Comparison of ENCODE assay signal across 8 mouse cellular contexts in the genomic region with DNA sequence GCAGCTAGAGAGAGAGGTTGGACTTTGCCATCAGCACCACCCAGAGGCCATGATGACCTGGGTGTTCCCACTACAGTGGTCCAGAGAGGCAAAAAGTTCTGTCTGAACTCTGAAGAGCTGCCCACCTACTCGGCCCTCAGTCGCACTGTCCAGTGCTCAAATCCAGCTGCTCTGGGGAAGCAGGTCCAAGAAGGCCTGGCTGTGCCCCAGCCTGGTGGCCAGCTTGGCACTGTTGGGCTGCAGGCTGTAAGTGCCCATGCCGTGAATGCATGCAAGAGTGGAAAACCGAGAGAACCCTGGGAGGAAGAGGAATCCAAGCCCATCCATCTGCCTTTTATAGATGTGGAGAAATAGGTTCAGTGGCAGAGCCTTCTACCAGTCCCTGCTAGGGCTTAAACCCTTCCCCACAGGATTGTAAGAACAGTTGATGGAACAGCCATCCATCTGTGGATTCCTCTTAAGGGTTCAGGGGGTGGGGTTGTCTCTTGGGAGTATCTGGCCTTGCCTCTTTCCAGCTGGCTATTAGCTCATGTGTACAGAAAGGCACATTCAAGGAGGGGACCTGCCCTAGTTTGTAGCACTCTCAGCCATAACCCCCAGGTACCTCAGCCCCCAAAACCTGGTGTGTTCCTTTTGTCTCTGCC. TPM values are rescaled to one million over a fixed set of nuclear protein-coding genes. Genes with fewer than 3 reads are reported as not detected.
DNase-seq lines count a peak whose midpoint lies in the region; ATAC-seq and TF ChIP-seq lines count a peak whose summit lies in the region.

No protein-coding gene starts in this region.

- no peaks in the 10 kb centered on the region for H3K9me3 ChIP-seq in hindbrain, embryonic 15.5 days
- H3K9me3 ChIP-seq in neural tube, embryonic 14.5 days (ENCODE audit: control insufficient read depth, low read length): no peaks in the 10 kb centered on the region

- no peak overlapping the region; the same call in 1 of the 2 replicates for H3K9ac ChIP-seq in hindbrain, embryonic 15.5 days
- H3K9ac ChIP-seq in neural tube, embryonic 14.5 days (replicated peaks; ENCODE audit: low read depth, low read length): peak overlapping the region; percentile 28; the same call in 1 of the 2 replicates

- H3K4me1 ChIP-seq in hindbrain, embryonic 15.5 days (replicated peaks): peaks cover 47% of the 10 kb centered on the region
- H3K4me1 ChIP-seq in neural tube, embryonic 14.5 days (ENCODE audit: control insufficient read depth, insufficient read depth, low read length): peaks cover 44% of the 10 kb centered on the region
- H3K4me1 ChIP-seq in cerebellum, adult 2 months (ENCODE audit: control insufficient read depth, insufficient read depth, low read length): peaks cover 45% of the 10 kb centered on the region

- H3K36me3 ChIP-seq in hindbrain, embryonic 15.5 days: no peaks in the 10 kb centered on the region
- H3K36me3 ChIP-seq in neural tube, embryonic 14.5 days (ENCODE audit: control insufficient read depth, insufficient read depth, low read length): no peaks in the 10 kb centered on the region

- no peak for ATAC-seq in hindbrain, embryonic 15.5 days (ENCODE audit: low FRiP score, low read depth)
- no peak; the same call in 1 of the 2 replicates for ATAC-seq in neural tube, embryonic 14.5 days (ENCODE audit: low read depth)

- H3K27me3 ChIP-seq in hindbrain, embryonic 15.5 days: 0 out of 2 replicates have a peak, but pooled peaks cover 2% of the 10 kb centered on the region
- no peaks in the 10 kb centered on the region for H3K27me3 ChIP-seq in neural tube, embryonic 14.5 days (ENCODE audit: control insufficient read depth, insufficient read depth, low read length)
- H3K27me3 ChIP-seq in cerebellum, adult 2 months (ENCODE audit: control insufficient read depth, insufficient read depth, low read length): no peaks in the 10 kb centered on the region

- DNase-seq in layer of hippocampus, adult 2 months (ENCODE audit: low spot score in 2 of 2): no peak
- no peak for DNase-seq in layer of hippocampus, postnatal 36 days
- peak; percentile 49 for DNase-seq in forelimb bud, embryonic 11.5 days (ENCODE audit: low read depth, low spot score)
- no peak for DNase-seq in cerebellum, adult 2 months
- no peak for DNase-seq in cerebellum, postnatal 25 days
- DNase-seq in layer of hippocampus, adult 11-12 months (ENCODE audit: low spot score): no peak

- H3K4me3 ChIP-seq in layer of hippocampus, adult 2 months: no peak overlapping the region
- no peak overlapping the region for H3K4me3 ChIP-seq in hindbrain, embryonic 15.5 days
- H3K4me3 ChIP-seq in neural tube, embryonic 14.5 days (ENCODE audit: low read depth, low read length): no peak overlapping the region
- H3K4me3 ChIP-seq in cerebellum, adult 2 months (replicated peaks; ENCODE audit: insufficient read depth, low read depth, low read length): no peak overlapping the region

- H3K4me2 ChIP-seq in hindbrain, embryonic 15.5 days: peak overlapping the region; percentile 11; the same call in 1 of the 2 replicates
- H3K4me2 ChIP-seq in neural tube, embryonic 14.5 days (ENCODE audit: low read depth, low read length): peak overlapping the region; percentile 27; the same call in 1 of the 2 replicates

- H3K27ac ChIP-seq in layer of hippocampus, adult 2 months: peak overlapping the region; percentile 36; the same call in 1 of the 2 replicates
- H3K27ac ChIP-seq in hindbrain, embryonic 15.5 days (replicated peaks): no peak overlapping the region; the same call in 1 of the 2 replicates
- H3K27ac ChIP-seq in neural tube, embryonic 14.5 days (ENCODE audit: low read depth, low read length): peak overlapping the region; percentile 48
- no peak overlapping the region for H3K27ac ChIP-seq in cerebellum, adult 2 months (ENCODE audit: insufficient read depth, low read length)

- no peak for TF ChIP-seq CTCF in layer of hippocampus, adult 2 months (conservative IDR thresholded peaks at IDR 0.05)
- TF ChIP-seq CTCF in cerebellum, adult 2 months (IDR thresholded peaks at IDR 0.05; ENCODE audit: borderline replicate concordance, insufficient read depth, low read depth, low read length): no peak

- 51% methylated on average over 4 of the region's 4 CpGs for WGBS in hindbrain, embryonic 15.5 days
- WGBS in neural tube, embryonic 14.5 days: 48% methylated on average over 4 of the region's 4 CpGs
- WGBS in cerebellum, adult 2 months: 32% methylated on average over 4 of the region's 4 CpGs

- TF ChIP-seq POLR2A in cerebellum, adult 2 months (IDR thresholded peaks at IDR 0.05; ENCODE audit: borderline replicate concordance, insufficient read depth, low read length): no peak

RNA-seq across cellular contexts. Expression of gene Flrt1, which starts 2.1 kb away (rescaled TPM):
- total RNA-seq in layer of hippocampus, adult 2 months (2021): 10 to 100 TPM; 17.9 to 19.5 TPM
- total RNA-seq in layer of hippocampus, postnatal 36 days (2021): 10 to 100 TPM; 18.4 to 18.6 TPM
- polyA plus RNA-seq in hindbrain, embryonic 15.5 days (2015; fragmentation: Nextera tagmentation; extraction: Ambion mirVana): 9.8 and 11.1 TPM in 2 replicates
- polyA plus RNA-seq in neural tube, embryonic 14.5 days (2014; fragmentation: Nextera tagmentation; extraction: Ambion mirVana): 11.0 and 13.3 TPM in 2 replicates
- 5.4 and 6.2 TPM in 2 replicates for polyA plus RNA-seq in cerebellum, adult 2 months (2012; rRNA removed)

RNA-seq across cellular contexts. Expression of gene Macrod1, which starts 46.9 kb away (rescaled TPM):
- 10 to 100 TPM; 20.3 to 22.4 TPM for total RNA-seq in layer of hippocampus, adult 2 months (2021)
- total RNA-seq in layer of hippocampus, postnatal 36 days (2021): 10 to 100 TPM; 20.4 to 22.2 TPM
- polyA plus RNA-seq in hindbrain, embryonic 15.5 days (2015; fragmentation: Nextera tagmentation; extraction: Ambion mirVana): 5.5 and 6.1 TPM in 2 replicates
- polyA plus RNA-seq in neural tube, embryonic 14.5 days (2014; fragmentation: Nextera tagmentation; extraction: Ambion mirVana): 4.7 and 5.6 TPM in 2 replicates
- 30.8 and 33.8 TPM in 2 replicates for polyA plus RNA-seq in cerebellum, adult 2 months (2012; rRNA removed)

Comparison
In these comparisons a context has a peak if more than half of its experiments do, and no peak if none do; other contexts are left out.
1. H3K27ac ChIP-seq: peak in layer of hippocampus, adult 2 months (single experiment) and neural tube, embryonic 14.5 days (single experiment); none in hindbrain, embryonic 15.5 days (single experiment) and cerebellum, adult 2 months (single experiment).